In the genomic region with DNA sequence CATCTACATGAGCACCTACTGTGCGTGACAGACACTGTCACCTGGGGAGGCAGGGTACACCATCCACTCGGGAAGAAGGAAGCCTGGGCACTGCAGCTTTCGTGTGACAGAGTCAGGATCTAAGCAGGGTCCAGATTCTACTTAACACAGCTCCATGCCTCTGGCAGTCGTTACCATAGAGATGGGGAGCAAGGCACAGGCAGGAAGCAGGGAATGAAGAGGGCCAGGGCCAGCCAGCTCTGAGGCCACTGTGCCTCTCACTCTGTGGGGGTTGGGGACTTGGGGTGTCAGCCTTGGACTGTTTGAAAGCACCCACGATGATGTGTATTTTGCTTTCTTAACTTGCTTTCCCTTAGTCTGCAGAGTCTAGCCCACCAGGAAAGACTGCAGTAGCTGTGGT, we compare ENCODE assay signal across 9 mouse cellular contexts. TPM values are rescaled to one million over a fixed set of nuclear protein-coding genes. Genes with fewer than 3 reads are reported as not detected.
DNase-seq lines count a peak whose midpoint lies in the region; ATAC-seq lines count a peak whose summit lies in the region.
"Had no signal": no experiment of that assay in that cellular context is flagged by ENCODE, and none has a peak within 500 bp of the region (broad histone marks: within the 10 kb centered on the region; RNA-seq: fewer than 3 reads in every experiment).

No protein-coding gene starts in this region.

- peak; percentile 28 for DNase-seq in adrenal gland, postnatal 14 days
- DNase-seq in adrenal gland, adult 18-20 months (ENCODE audit: low spot score in 2 of 2): no peak
- DNase-seq in kidney, postnatal 25 days: no peak
- DNase-seq in hindbrain, embryonic 11.5 days (ENCODE audit: low spot score): no peak
- no peak for DNase-seq in frontal cortex, postnatal 14 days (ENCODE audit: low spot score in 2 of 2)
- no peak for DNase-seq in adipocyte (ENCODE audit: low spot score)

- peak overlapping the region; percentile 92 for H3K27ac ChIP-seq in kidney, embryonic 16.5 days (ENCODE audit: low read length)
- H3K27ac ChIP-seq in hindbrain, embryonic 11.5 days (ENCODE audit: low read depth, low read length): peak overlapping the region; percentile 30; the same call in 1 of the 2 replicates
- H3K27ac ChIP-seq in liver, embryonic 16.5 days (ENCODE audit: low read length): peak overlapping the region; percentile 51

- no peaks in the 10 kb centered on the region for H3K9me3 ChIP-seq in kidney, embryonic 16.5 days (ENCODE audit: low read length)
- H3K9me3 ChIP-seq in hindbrain, embryonic 11.5 days (ENCODE audit: control insufficient read depth, low read length): no peaks in the 10 kb centered on the region
- H3K9me3 ChIP-seq in liver, embryonic 16.5 days (replicated peaks; ENCODE audit: control insufficient read depth, low read length): no peaks in the 10 kb centered on the region
- H3K9me3 ChIP-seq: midbrain, embryonic 12.5 days had no signal

- H3K27me3 ChIP-seq in kidney, embryonic 16.5 days (ENCODE audit: insufficient read depth, low read length): no peaks in the 10 kb centered on the region
- no peaks in the 10 kb centered on the region for H3K27me3 ChIP-seq in hindbrain, embryonic 11.5 days (ENCODE audit: control insufficient read depth, insufficient read depth, low read length)
- no peaks in the 10 kb centered on the region for H3K27me3 ChIP-seq in liver, embryonic 16.5 days (ENCODE audit: control insufficient read depth, insufficient read depth, low read depth, low read length)
- H3K27me3 ChIP-seq: midbrain, embryonic 12.5 days had no signal

- H3K4me1 ChIP-seq in kidney, embryonic 16.5 days (ENCODE audit: insufficient read depth, low read length): peaks cover 40% of the 10 kb centered on the region
- no peaks in the 10 kb centered on the region for H3K4me1 ChIP-seq in hindbrain, embryonic 11.5 days (replicated peaks; ENCODE audit: control insufficient read depth, insufficient read depth, low read length)
- peaks cover 10% of the 10 kb centered on the region; the same call in 1 of the 2 replicates for H3K4me1 ChIP-seq in liver, embryonic 16.5 days (ENCODE audit: control insufficient read depth, low read depth, low read length)
- H3K4me1 ChIP-seq: midbrain, embryonic 12.5 days had no signal

- H3K4me3 ChIP-seq in kidney, embryonic 16.5 days (ENCODE audit: low read length): no peak overlapping the region
- H3K4me3 ChIP-seq in hindbrain, embryonic 11.5 days (ENCODE audit: low read depth, low read length): no peak overlapping the region
- no peak overlapping the region for H3K4me3 ChIP-seq in liver, embryonic 16.5 days (ENCODE audit: low read depth, low read length)
- H3K4me3 ChIP-seq: midbrain, embryonic 12.5 days had no signal

- peak overlapping the region; percentile 34 for H3K4me2 ChIP-seq in kidney, embryonic 16.5 days (replicated peaks; ENCODE audit: low read depth, low read length)
- no peak overlapping the region for H3K4me2 ChIP-seq in hindbrain, embryonic 11.5 days (replicated peaks; ENCODE audit: low read depth, low read length)
- no peak overlapping the region for H3K4me2 ChIP-seq in liver, embryonic 16.5 days (ENCODE audit: low read depth, low read length)
- H3K4me2 ChIP-seq: midbrain, embryonic 12.5 days had no signal

- 26% methylated on average over 5 of the region's 5 CpGs for WGBS in kidney, embryonic 16.5 days
- 70% methylated on average over 5 of the region's 5 CpGs for WGBS in hindbrain, embryonic 11.5 days
- WGBS in liver, embryonic 16.5 days (ENCODE audit: insufficient replicate concordance): 76% methylated on average over 5 of the region's 5 CpGs

- H3K9ac ChIP-seq in kidney, embryonic 16.5 days (replicated peaks; ENCODE audit: low read length): peak overlapping the region; percentile 32; the same call in 1 of the 2 replicates
- no peak overlapping the region for H3K9ac ChIP-seq in hindbrain, embryonic 11.5 days (ENCODE audit: low read depth, low read length)
- H3K9ac ChIP-seq in liver, embryonic 16.5 days (ENCODE audit: low read depth, low read length): no peak overlapping the region
- H3K9ac ChIP-seq: midbrain, embryonic 12.5 days had no signal

- peaks cover 22% of the 10 kb centered on the region for H3K36me3 ChIP-seq in kidney, embryonic 16.5 days (ENCODE audit: insufficient read depth, low read length)
- H3K36me3 ChIP-seq in hindbrain, embryonic 11.5 days (ENCODE audit: control insufficient read depth, insufficient read depth, low read length): no peaks in the 10 kb centered on the region
- H3K36me3 ChIP-seq in liver, embryonic 16.5 days (ENCODE audit: control insufficient read depth, insufficient read depth): peaks cover 94% of the 10 kb centered on the region

- peak; percentile 69 for ATAC-seq in kidney, embryonic 16.5 days (ENCODE audit: low FRiP score, low TSS enrichment)
- no peak for ATAC-seq in hindbrain, embryonic 11.5 days (ENCODE audit: low FRiP score)
- ATAC-seq in liver, embryonic 16.5 days (ENCODE audit: low read depth): no peak

RNA-seq across cellular contexts. Expression of gene Prkab1, which starts 46.1 kb away (rescaled TPM):
- total RNA-seq in adrenal gland, postnatal 14 days (2021): 62.5 and 64.4 TPM in 2 replicates
- total RNA-seq in adrenal gland, adult 18-20 months (2021): 10 to 100 TPM; 48.3 to 85.0 TPM
- 83.5 and 92.1 TPM in 2 replicates for polyA plus RNA-seq in kidney, embryonic 16.5 days (2015; fragmentation: Nextera tagmentation; extraction: Ambion mirVana)
- 44.8 and 54.3 TPM in 2 replicates for polyA plus RNA-seq in hindbrain, embryonic 11.5 days (2014; fragmentation: Nextera tagmentation; extraction: Ambion mirVana)
- 85.4 and 92.5 TPM in 2 replicates for polyA plus RNA-seq in liver, embryonic 16.5 days (2015; fragmentation: Nextera tagmentation; extraction: Ambion mirVana)

Comparison
In these comparisons a context has a peak if more than half of its experiments do, and no peak if none do; other contexts are left out.
1. H3K27ac ChIP-seq: peak in every context shown above with its lines; median percentile 92 in kidney, embryonic 16.5 days; 51 in liver, embryonic 16.5 days; 30 in hindbrain, embryonic 11.5 days.